Mouse (Mus musculus) spleen, embryonic (tissue): Measurements from ENCODE around the gene Ninl.
"Not testable (repeated sequence)": the region's sequence is repeated elsewhere in the genome, so short reads cannot be mapped to it uniquely, and the experiment has no call there.

Source experiments
- CTCF ChIA-PET: fragments of 350-600 bp; sonication (Branson Sonifier 250); formaldehyde crosslinking; loops from one replicate; lab custom pipeline; 2022; lab: Charles Lee

The Ninl gene

GRCm38 (mm10) chr2:150950056-150950455 is 89.1 kb downstream of the Ninl start:
- CTCF ChIA-PET, result no interaction called here

GRCm38 (mm10) chr2:150949652-150950051 is 89.5 kb downstream of the Ninl start:
- CTCF ChIA-PET, result no interaction called here

DNA sequence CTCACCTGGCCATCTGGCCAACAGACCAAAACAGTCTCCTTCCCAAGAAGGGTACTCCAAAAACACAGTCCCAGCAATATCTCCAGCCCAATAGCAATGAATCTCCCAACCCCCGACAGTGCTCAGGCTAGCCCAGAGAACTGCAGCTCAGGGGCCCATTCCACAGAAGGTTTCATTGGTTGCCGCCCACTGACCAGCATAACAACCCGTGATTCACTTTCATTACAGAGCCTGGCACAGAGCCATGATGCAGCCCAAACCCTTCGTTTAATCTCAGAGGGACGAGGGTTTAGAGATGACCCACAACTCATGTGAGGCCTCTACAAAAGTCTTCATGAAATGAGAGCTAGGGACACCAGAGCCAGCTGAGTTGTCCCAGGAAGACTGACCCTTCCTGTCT is 90.4 kb downstream of the Ninl start:
- CTCF ChIA-PET, result no interaction called here

GRCm38 (mm10) chr2:150947880-150948611 is 91.1 kb downstream of the Ninl start:
- CTCF ChIA-PET, result not testable (repeated sequence)

- CTCF ChIA-PET, result not testable (repeated sequence)
Measured at GRCm38 (mm10) chr2:150947341-150947740, 91.8 kb downstream of the Ninl start.

DNA sequence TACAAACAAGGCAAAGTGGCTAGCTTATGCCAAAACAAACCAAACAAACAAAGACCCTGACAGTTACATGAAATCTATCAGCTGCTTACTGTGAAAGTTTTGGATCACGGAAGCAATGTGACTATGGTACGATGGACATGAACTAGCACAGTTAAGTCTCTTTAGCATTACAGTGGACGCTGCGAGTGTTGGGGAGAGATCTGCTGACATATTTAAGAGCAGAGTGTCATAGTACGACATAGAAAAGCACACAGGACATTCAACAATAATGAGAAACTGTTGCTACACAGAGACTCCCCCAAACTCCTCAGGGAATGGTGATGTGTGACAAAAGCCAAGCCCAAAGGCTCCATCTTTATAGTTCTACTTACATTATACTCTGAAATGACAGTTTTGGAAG is 95.2 kb downstream of the Ninl start:
- CTCF ChIA-PET, result no interaction called here

- CTCF ChIA-PET, result no interaction called here
Measured at GRCm38 (mm10) chr2:150934659-150935058, 104.5 kb downstream of the Ninl start.

- CTCF ChIA-PET, result no interaction called here
Measured at GRCm38 (mm10) chr2:150933482-150933881, 105.7 kb downstream of the Ninl start.

- CTCF ChIA-PET, result interaction anchor here (0.6 kb wide), 1 partner anchor 1630 kb away, joined by 3 read pairs; no protein-coding TSS in a partner anchor
Measured at GRCm38 (mm10) chr2:150930806-150931205, 108.4 kb downstream of the Ninl start.

DNA sequence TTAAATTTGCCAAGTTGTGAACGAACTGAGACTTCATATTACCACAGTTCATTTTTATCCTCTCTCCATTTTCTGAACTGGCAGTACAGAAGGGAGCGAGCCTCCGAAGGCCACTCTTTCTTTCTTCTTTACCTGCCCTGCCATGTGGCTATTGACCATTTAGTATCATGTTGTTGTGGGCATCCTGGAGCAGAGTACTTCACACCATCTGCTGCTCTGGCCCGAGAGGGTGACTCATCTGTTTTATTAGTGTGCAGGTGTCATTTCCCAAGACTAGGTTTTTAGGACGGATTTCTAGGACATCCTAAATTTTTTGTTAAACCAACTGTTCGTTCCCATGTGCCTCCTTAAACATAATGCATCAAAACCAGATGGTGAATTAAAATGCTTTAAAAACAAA is 110.0 kb downstream of the Ninl start:
- CTCF ChIA-PET, result no interaction called here

- CTCF ChIA-PET, result interaction anchor here (0.5 kb wide), 1 partner anchor 97 kb away, joined by 3 read pairs; no protein-coding TSS in a partner anchor
Measured at GRCm38 (mm10) chr2:150927038-150927720, 112.0 kb downstream of the Ninl start.

- CTCF ChIA-PET, result no interaction called here
Measured at GRCm38 (mm10) chr2:150923505-150923904, 115.7 kb downstream of the Ninl start.

DNA sequence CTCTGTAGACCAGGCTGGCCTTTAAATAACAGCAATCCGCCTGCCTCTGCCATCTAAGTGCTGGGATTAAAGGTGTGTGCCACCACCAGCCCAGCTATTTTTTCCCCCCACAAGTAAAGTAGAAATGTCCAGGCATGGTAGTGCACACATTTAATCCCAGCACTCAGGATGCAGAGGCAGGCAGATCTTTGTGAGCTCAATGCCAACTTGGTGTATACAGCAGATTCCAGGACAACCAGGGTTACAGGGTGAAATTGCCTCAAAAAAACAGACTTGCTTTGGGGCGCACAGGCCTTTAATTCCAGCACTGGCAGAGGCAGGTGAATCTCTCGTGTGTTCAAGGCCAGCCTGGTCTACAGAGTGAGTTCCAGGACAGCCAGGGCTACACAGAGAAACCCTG is 116.2 kb downstream of the Ninl start:
- CTCF ChIA-PET, result no interaction called here

GRCm38 (mm10) chr2:150922165-150922564 is 117.0 kb downstream of the Ninl start:
- CTCF ChIA-PET, result interaction anchor here (0.7 kb wide), 1 partner anchor 1895 kb away, joined by 3 read pairs; no protein-coding TSS in a partner anchor

GRCm38 (mm10) chr2:150921697-150922096 is 117.5 kb downstream of the Ninl start:
- CTCF ChIA-PET, result interaction anchor here (0.7 kb wide), 1 partner anchor 1896 kb away, joined by 3 read pairs; no protein-coding TSS in a partner anchor

GRCm38 (mm10) chr2:150920543-150920942 is 118.6 kb downstream of the Ninl start:
- CTCF ChIA-PET, result interaction anchor here (0.5 to 0.6 kb wide), 2 partner anchors 9 to 14 kb away, joined by 3 to 9 read pairs; no protein-coding TSS in a partner anchor

- CTCF ChIA-PET, result interaction anchor here (0.6 to 0.7 kb wide), 2 partner anchors 14 to 76 kb away, joined by 3 read pairs; no protein-coding TSS in a partner anchor
Measured at GRCm38 (mm10) chr2:150918720-150919119, 120.5 kb downstream of the Ninl start.

- CTCF ChIA-PET, result no interaction called here
Measured at GRCm38 (mm10) chr2:150915786-150916185, 123.4 kb downstream of the Ninl start.

DNA sequence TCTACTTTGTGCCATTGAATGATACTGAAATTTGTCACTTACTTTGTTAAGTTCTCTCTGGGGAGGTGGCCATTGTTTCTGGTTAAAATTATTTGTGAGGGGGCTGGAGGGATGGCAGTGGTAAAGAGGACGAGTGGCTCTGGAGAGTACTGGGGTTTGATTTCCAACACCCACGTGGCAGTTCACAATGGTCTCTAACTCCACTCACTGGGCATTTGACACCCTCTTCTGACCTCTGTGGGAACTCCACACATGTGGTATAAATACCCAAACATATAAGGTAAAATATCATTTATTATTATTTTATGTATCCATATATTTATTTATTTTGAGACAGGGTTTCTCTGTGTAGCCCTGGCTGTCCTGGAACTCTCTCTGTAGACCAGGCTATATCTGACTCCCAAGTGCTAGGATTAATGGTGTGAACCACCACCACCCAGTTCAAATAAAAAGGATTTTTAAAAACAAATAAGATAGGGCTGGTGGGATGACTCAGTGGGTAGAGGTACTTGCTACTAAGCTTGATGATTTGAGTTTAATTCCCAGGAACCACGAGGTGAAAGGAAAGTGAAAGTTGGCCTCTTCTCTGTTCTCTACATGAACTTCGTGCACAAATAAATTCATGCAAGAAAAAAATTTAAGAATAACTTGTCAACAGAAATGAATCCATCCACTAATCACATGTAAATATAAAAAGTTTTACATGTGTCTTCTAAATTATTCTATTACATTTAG is 124.2 kb downstream of the Ninl start:
- CTCF ChIA-PET, result no interaction called here

GRCm38 (mm10) chr2:150910295-150910881 is 128.8 kb downstream of the Ninl start:
- CTCF ChIA-PET, result no interaction called here

- CTCF ChIA-PET, result interaction anchor here (0.7 to 1.0 kb wide), 3 partner anchors 14 to 77 kb away, joined by 3 to 9 read pairs (median 4); no protein-coding TSS in a partner anchor
Measured at GRCm38 (mm10) chr2:150909429-150910039, 129.6 kb downstream of the Ninl start.
